Mouse (Mus musculus) kidney, adult 18-20 months (tissue): Measurements from ENCODE around the gene Flad1.
"Not testable (repeated sequence)": the region's sequence is repeated elsewhere in the genome, so short reads cannot be mapped to it uniquely, and the experiment has no call there.

Source experiments
- DNase-seq: peaks from one replicate; pipeline ENCODE4 v3.0.0; 2021

Flad1 gene

GRCm38 (mm10) chr3:89411490-89412393 lies at the start of gene Flad1:
Gene Flad1, minus strand, starts transcription at chr3:89411870.
- DNase-seq, result peak; percentile 100

GRCm38 (mm10) chr3:89458965-89459807 lies 47.5 kb upstream of the Flad1 start:
- peak; percentile 95 for DNase-seq

- no peak for DNase-seq
These were observed 46.8 kb upstream of the Flad1 start for GRCm38 (mm10) chr3:89458372-89458964.

- DNase-seq, result peak; percentile 80
These were observed 45.3 kb upstream of the Flad1 start for GRCm38 (mm10) chr3:89456726-89457665.

GRCm38 (mm10) chr3:89455786-89456285 lies 44.2 kb upstream of the Flad1 start:
- no peak for DNase-seq

GRCm38 (mm10) chr3:89454401-89455177 lies 42.9 kb upstream of the Flad1 start, which contains the start of gene Pmvk:
Gene Pmvk, plus strand, starts transcription at chr3:89454541.
- DNase-seq, result no peak

GRCm38 (mm10) chr3:89451916-89452315 lies 40.2 kb upstream of the Flad1 start:
- DNase-seq, result no peak

- DNase-seq, result peak; percentile 80
These were observed 37.9 kb upstream of the Flad1 start for GRCm38 (mm10) chr3:89449541-89449940.

GRCm38 (mm10) chr3:89448720-89449537 lies 37.3 kb upstream of the Flad1 start:
- DNase-seq, result peak; percentile 61

GRCm38 (mm10) chr3:89440691-89441090 lies 29.0 kb upstream of the Flad1 start:
- DNase-seq, result no peak

GRCm38 (mm10) chr3:89437269-89437668 lies 25.6 kb upstream of the Flad1 start:
- DNase-seq, result peak; percentile 23

- peak; percentile 76 for DNase-seq
These were observed 24.8 kb upstream of the Flad1 start, which contains the start of gene Pbxip1 for GRCm38 (mm10) chr3:89436176-89437113. Gene Pbxip1, plus strand, starts transcription at chr3:89436706.

- no peak for DNase-seq
These were observed 23.4 kb upstream of the Flad1 start for GRCm38 (mm10) chr3:89435041-89435440.

- DNase-seq, result no peak
These were observed 22.9 kb upstream of the Flad1 start for GRCm38 (mm10) chr3:89434532-89434931.

GRCm38 (mm10) chr3:89432606-89433005 lies 20.9 kb upstream of the Flad1 start:
- DNase-seq, result no peak

- peak; percentile 94 for DNase-seq
These were observed 18.8 kb upstream of the Flad1 start, which contains the start of gene Pygo2 for GRCm38 (mm10) chr3:89430171-89431159. Gene Pygo2, plus strand, starts transcription at chr3:89430214.

GRCm38 (mm10) chr3:89429021-89429420 lies 17.4 kb upstream of the Flad1 start:
- not testable (repeated sequence) for DNase-seq
